Mouse (Mus musculus) MEL (cell line): Measurements from ENCODE around the gene Top1. TPM values are rescaled to one million over a fixed set of nuclear protein-coding genes. Genes with fewer than 3 reads are reported as not detected.

Experiments used
- DNase-seq: peaks from one replicate; pipeline ENCODE4 v3.0.0; 2011; ENCODE audit warnings: low read depth, low spot score
- H3K27ac ChIP-seq: 2 replicates; pipeline ENCODE4 v1.5.1; 2012; ENCODE audit warnings: low read depth, mild to moderate bottlenecking, control low read depth, low read length, moderate library complexity; ENCODE audit not compliant: control insufficient read depth
- H3K27me3 ChIP-seq, 2 experiments: fragments of 150-350 bp in 1 of 2; sonication (generic) in 1 of 2; 2 replicates each; pipeline ENCODE4 v1.6.1; 2012; ENCODE audit warnings: low read length in 2 of 2, mild to moderate bottlenecking in 2 of 2, improper control_type of control experiment in 1 of 2, moderate library complexity in 1 of 2; ENCODE audit not compliant: insufficient read depth in 2 of 2, control insufficient read depth in 1 of 2
- H3K36me3 ChIP-seq, 2 experiments: 2 replicates each; pipeline ENCODE4 v1.6.1; 2012 to 2014; ENCODE audit warnings: low read length in 2 of 2, improper control_type of control experiment in 1 of 2, inconsistent platforms in 1 of 2, mild to moderate bottlenecking in 1 of 2; ENCODE audit not compliant: insufficient read depth in 2 of 2, control insufficient read depth in 1 of 2
- H3K4me1 ChIP-seq, 2 experiments: fragments of 150-350 bp in 1 of 2; sonication (generic) in 1 of 2; 2 replicates each; pipeline ENCODE4 v1.6.1; 2012; ENCODE audit warnings: low read length in 2 of 2, improper control_type of control experiment in 1 of 2, mild to moderate bottlenecking in 1 of 2; ENCODE audit not compliant: insufficient read depth in 2 of 2, control insufficient read depth in 1 of 2
- H3K4me3 ChIP-seq, 2 experiments: fragments of 150-350 bp in 1 of 2; sonication (generic) in 1 of 2; 2 replicates each; pipeline ENCODE4 v1.5.1; 2012; ENCODE audit warnings: low read depth in 2 of 2, low read length in 2 of 2, mild to moderate bottlenecking in 2 of 2, moderate library complexity in 2 of 2, control low read depth in 1 of 2, improper control_type of control experiment in 1 of 2; ENCODE audit not compliant: control insufficient read depth in 1 of 2, insufficient read depth in 1 of 2
- H3K79me2 ChIP-seq: 2 replicates; pipeline ENCODE4 v1.6.1; 2012; ENCODE audit warnings: mild to moderate bottlenecking, low read length, moderate library complexity; ENCODE audit not compliant: control insufficient read depth, poor library complexity, insufficient read depth
- H3K9ac ChIP-seq: 2 replicates; pipeline ENCODE4 v1.6.1; 2012; ENCODE audit warnings: low read depth, mild to moderate bottlenecking, control low read depth, low read length, moderate library complexity; ENCODE audit not compliant: control insufficient read depth, poor library complexity, severe bottlenecking
- H3K9me3 ChIP-seq: fragments of 150-350 bp; sonication (generic); replicated peaks from 2 replicates; pipeline ENCODE4 v1.6.1; 2012; ENCODE audit warnings: mild to moderate bottlenecking, low read length, improper control_type of control experiment, moderate library complexity; ENCODE audit not compliant: insufficient read depth
- BHLHE40 ChIP-seq: IDR thresholded peaks from 2 replicates; pipeline ENCODE4 v1.6.1; 2012; ENCODE audit warnings: low read depth, mild to moderate bottlenecking, inconsistent platforms, low read length, improper control_type of control experiment, borderline replicate concordance
- CHD2 ChIP-seq: IDR thresholded peaks from 2 replicates; pipeline ENCODE4 v1.6.1; 2011; ENCODE audit warnings: low read length, improper control_type of control experiment
- CTCF ChIP-seq, 3 experiments: IDR thresholded peaks in 2 of 3; conservative IDR thresholded peaks in 1 of 3; 2 replicates each; pipeline ENCODE4 v1.5.1; 2011 to 2012; ENCODE audit warnings: low read length in 3 of 3, low read depth in 2 of 3, mild to moderate bottlenecking in 2 of 3, improper control_type of control experiment in 1 of 3, inconsistent platforms in 1 of 3, mixed read lengths in 1 of 3, moderate library complexity in 1 of 3; ENCODE audit not compliant: control insufficient read depth in 1 of 3, insufficient read depth in 1 of 3, poor library complexity in 1 of 3, severe bottlenecking in 1 of 3
- ELF1 ChIP-seq: IDR thresholded peaks from 2 replicates; pipeline ENCODE4 v1.6.1; 2014; ENCODE audit warnings: low read depth, mild to moderate bottlenecking, inconsistent platforms, low read length, improper control_type of control experiment, moderate library complexity
- GABPA ChIP-seq: IDR thresholded peaks from 2 replicates; pipeline ENCODE4 v1.6.1; 2012; ENCODE audit warnings: low read depth, mild to moderate bottlenecking, inconsistent platforms, low read length, improper control_type of control experiment, moderate library complexity
- GATA1 ChIP-seq: IDR thresholded peaks from 2 replicates; pipeline ENCODE4 v1.6.1; 2011; ENCODE audit warnings: low read depth, low read length, improper control_type of control experiment
- MAFK ChIP-seq: IDR thresholded peaks from 2 replicates; pipeline ENCODE4 v1.6.1; 2011; ENCODE audit warnings: low read depth, mild to moderate bottlenecking, low read length, improper control_type of control experiment, borderline replicate concordance
- MAZ ChIP-seq: IDR thresholded peaks from 2 replicates; pipeline ENCODE4 v1.6.1; 2012; ENCODE audit warnings: low read depth, mild to moderate bottlenecking, inconsistent platforms, low read length, improper control_type of control experiment
- MEF2A ChIP-seq: IDR thresholded peaks from 2 replicates; pipeline ENCODE4 v1.6.1; 2014; ENCODE audit warnings: low read depth, mild to moderate bottlenecking, inconsistent platforms, low read length, improper control_type of control experiment; ENCODE audit not compliant: poor library complexity, insufficient replicate concordance, severe bottlenecking; ENCODE audit errors: extremely low read depth
- MYC ChIP-seq: IDR thresholded peaks from 2 replicates; pipeline ENCODE4 v1.6.1; 2011; ENCODE audit warnings: low read depth, mild to moderate bottlenecking, low read length, improper control_type of control experiment, moderate library complexity
- NELFE ChIP-seq: IDR thresholded peaks from 2 replicates; pipeline ENCODE4 v1.6.1; 2011; ENCODE audit warnings: low read depth, low read length, improper control_type of control experiment
- NRF1 ChIP-seq: IDR thresholded peaks from 2 replicates; pipeline ENCODE4 v1.6.1; 2014; ENCODE audit warnings: low read depth, mild to moderate bottlenecking, inconsistent platforms, low read length, improper control_type of control experiment, moderate library complexity; ENCODE audit not compliant: poor library complexity, insufficient read depth, severe bottlenecking
- POLR2A ChIP-seq, 2 experiments: IDR thresholded peaks; 2 replicates each; pipeline ENCODE4 v1.6.1; 2011 to 2012; ENCODE audit warnings: low read length in 2 of 2, mild to moderate bottlenecking in 2 of 2, control low read depth in 1 of 2, improper control_type of control experiment in 1 of 2, low read depth in 1 of 2, moderate library complexity in 1 of 2; ENCODE audit not compliant: control insufficient read depth in 1 of 2, insufficient read depth in 1 of 2, poor library complexity in 1 of 2
- POLR2AphosphoS2 ChIP-seq: IDR thresholded peaks from 2 replicates; pipeline ENCODE4 v1.6.1; 2011; ENCODE audit warnings: low read length, improper control_type of control experiment
- RAD21 ChIP-seq: IDR thresholded peaks from 2 replicates; pipeline ENCODE4 v1.6.1; 2011; ENCODE audit warnings: mild to moderate bottlenecking, low read depth, low read length, improper control_type of control experiment
- RCOR1 ChIP-seq: IDR thresholded peaks from 2 replicates; pipeline ENCODE4 v1.6.1; 2012; ENCODE audit warnings: low read depth, mild to moderate bottlenecking, inconsistent platforms, low read length, improper control_type of control experiment
- SMC3 ChIP-seq: IDR thresholded peaks from 2 replicates; pipeline ENCODE4 v1.6.1; 2011; ENCODE audit warnings: low read depth, low read length, improper control_type of control experiment
- TAL1 ChIP-seq: IDR thresholded peaks from 2 replicates; pipeline ENCODE4 v1.6.1; 2012; ENCODE audit warnings: mild to moderate bottlenecking, inconsistent platforms, low read length, moderate library complexity, mixed read lengths
- TBP ChIP-seq: IDR thresholded peaks from 2 replicates; pipeline ENCODE4 v1.8.0; 2011; ENCODE audit warnings: low read depth, low read length, improper control_type of control experiment
- UBTF ChIP-seq: IDR thresholded peaks from 2 replicates; pipeline ENCODE4 v1.6.1; 2012; ENCODE audit warnings: low read depth, mild to moderate bottlenecking, inconsistent platforms, low read length, improper control_type of control experiment, moderate library complexity, borderline replicate concordance; ENCODE audit not compliant: insufficient read depth
- ZKSCAN1 ChIP-seq: IDR thresholded peaks from 2 replicates; pipeline ENCODE4 v1.6.1; 2012; ENCODE audit warnings: low read depth, mild to moderate bottlenecking, inconsistent platforms, low read length, improper control_type of control experiment, moderate library complexity
- ZNF384 ChIP-seq: IDR thresholded peaks from 2 replicates; pipeline ENCODE4 v1.6.1; 2012; ENCODE audit warnings: low read depth, mild to moderate bottlenecking, inconsistent platforms, low read length, improper control_type of control experiment
- polyA plus RNA-seq, 2 experiments: library from polyadenylated mRNA; stranded (reverse) in 1 of 2; unstranded in 1 of 2; fragments of >175 nt in 1 of 2; fragments of >200 nt in 1 of 2; gene quantifications; 2 replicates each; pipeline versions ENCODE4 v1.2.1 to v1.2.4; 2012; ENCODE audit warnings: low replicate concordance in 2 of 2, low read depth in 1 of 2; ENCODE audit not compliant: insufficient read length in 2 of 2, insufficient read depth in 1 of 2, missing spikeins in 1 of 2
- total RNA-seq: library from RNA; depleted of rRNA; stranded (reverse); fragments of 300-350 nt; gene quantifications from 2 replicates; pipeline ENCODE4 v1.2.3, GENCODE M21; 2012

Top1 gene
- total and polyA plus RNA-seq, 3 experiments, result 33.5 to 123 (median 73.3) TPM

DNA sequence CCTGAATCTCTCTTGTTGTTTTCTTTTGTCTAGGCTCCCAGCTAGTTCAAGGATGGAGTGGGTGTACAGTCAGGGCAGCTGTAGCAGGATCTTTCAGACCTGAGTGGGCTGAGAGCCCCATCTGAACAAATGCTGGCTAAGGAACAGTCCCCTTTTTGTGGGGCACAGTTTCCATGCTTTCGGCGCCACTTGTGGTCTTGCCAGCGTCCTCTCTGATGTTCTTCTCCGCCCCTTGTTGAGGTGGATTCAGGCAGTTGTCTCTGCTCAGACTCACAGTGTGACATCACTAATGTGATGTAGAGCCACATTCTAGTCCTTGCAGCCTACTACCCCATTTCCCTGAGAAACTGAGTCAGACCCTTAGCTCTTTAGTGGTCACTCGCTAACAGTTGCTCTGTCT, 100.9 kb downstream of the Top1 start:
- peaks cover 2 to 15% of the 10 kb centered on the region in 2 experiments; a peak in 3 of 4 replicates for H3K4me1 ChIP-seq
- no peaks in the 10 kb centered on the region for H3K27me3 ChIP-seq
- H3K79me2 ChIP-seq, result peaks cover 3% of the 10 kb centered on the region; the same call in 1 of the 2 replicates
- no peak overlapping the region for H3K4me3 ChIP-seq
- H3K27ac ChIP-seq, result no peak overlapping the region
- no peaks in the 10 kb centered on the region for H3K9me3 ChIP-seq
- TF ChIP-seq POLR2A (IDR thresholded peaks at IDR 0.05; ENCODE audit: control insufficient read depth in 1 of 2, insufficient read depth in 1 of 2, low read depth in 1 of 2, low read length in 2 of 2, poor library complexity in 1 of 2) (no peak), TBP (no peak), ELF1 (no peak), SMC3 (no peak), MYC (no peak), CHD2 (no peak), TAL1 (no peak), MAZ (no peak), UBTF (no peak), CTCF (IDR thresholded peaks at IDR 0.05 in 2 of 3, conservative IDR thresholded peaks at IDR 0.05 in 1 of 3; ENCODE audit: control insufficient read depth in 1 of 3, insufficient read depth in 1 of 3, low read depth in 2 of 3, low read length in 3 of 3, poor library complexity in 1 of 3, severe bottlenecking in 1 of 3) (no peak), RCOR1 (no peak), ZNF384 (no peak), POLR2AphosphoS2 (no peak), MAFK (no peak), GABPA (no peak), NELFE (no peak), NRF1 (no peak), RAD21 (no peak)
- peaks cover 3 to 9% of the 10 kb centered on the region in 2 experiments; a peak in 3 of 4 replicates for H3K36me3 ChIP-seq
- no peak overlapping the region for H3K9ac ChIP-seq
- no peak for DNase-seq

DNA sequence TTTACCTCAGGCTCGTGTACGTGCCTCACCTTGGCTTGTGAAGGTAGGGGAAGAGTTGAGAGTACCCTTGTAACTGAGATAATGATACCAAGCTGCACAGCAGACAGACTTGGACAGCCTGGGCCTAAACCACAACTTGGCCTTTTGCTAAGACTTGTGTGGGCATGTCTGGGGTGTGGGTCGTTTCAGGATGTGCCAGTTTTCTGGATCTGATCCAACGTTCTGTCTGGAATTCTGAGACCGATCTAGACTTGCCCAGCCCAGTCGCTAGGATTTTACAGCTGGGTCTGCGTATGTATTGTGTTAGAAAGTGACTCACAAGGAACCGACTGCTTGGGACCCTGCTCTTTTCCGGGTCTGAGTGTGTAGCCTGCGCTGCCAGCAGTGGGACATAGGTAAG, 101.4 kb downstream of the Top1 start:
- H3K4me3 ChIP-seq, result no peak overlapping the region
- H3K36me3 ChIP-seq, result peaks cover 3 to 9% of the 10 kb centered on the region in 2 experiments; a peak in 3 of 4 replicates
- no peak overlapping the region for H3K9ac ChIP-seq
- no peaks in the 10 kb centered on the region for H3K9me3 ChIP-seq
- no peak for DNase-seq
- no peak overlapping the region for H3K27ac ChIP-seq
- H3K79me2 ChIP-seq, result peaks cover 3% of the 10 kb centered on the region; the same call in 1 of the 2 replicates
- peaks cover 2 to 15% of the 10 kb centered on the region in 2 experiments; a peak in 3 of 4 replicates for H3K4me1 ChIP-seq
- TF ChIP-seq MEF2A, result no peak
- no peak for TF ChIP-seq GATA1
- no peak for TF ChIP-seq ZKSCAN1
- no peak for TF ChIP-seq NELFE
- TF ChIP-seq BHLHE40, result no peak
- TF ChIP-seq SMC3, result no peak
- no peak for TF ChIP-seq POLR2A (IDR thresholded peaks at IDR 0.05; ENCODE audit: control insufficient read depth in 1 of 2, insufficient read depth in 1 of 2, low read depth in 1 of 2, low read length in 2 of 2, poor library complexity in 1 of 2)
- no peaks in the 10 kb centered on the region for H3K27me3 ChIP-seq
